Mouse (Mus musculus): Measurements from ENCODE around the gene Pik3ap1. TPM values are rescaled to one million over a fixed set of nuclear protein-coding genes. Genes with fewer than 3 reads are reported as not detected.

The Pik3ap1 gene
- polyA plus RNA-seq, 1 experiment from 2014 or later: 1.3 TPM

GRCm38 (mm10) chr19:41270906-41271305 lies 114.0 kb downstream of the Pik3ap1 start:
- Histone ChIP-seq H3K4me1 (replicated peaks) (peaks cover 3% of the 10 kb centered on the region), H3K36me3 (no peaks in the 10 kb centered on the region), H3K4me3 (no peak overlapping the region), H3K9ac (no peak overlapping the region), H3K27ac (ENCODE audit: poor library complexity, severe bottlenecking) (no peak overlapping the region), H3K9me3 (replicated peaks) (no peaks in the 10 kb centered on the region), H3K27me3 (replicated peaks) (peaks cover 6% of the 10 kb centered on the region; the same call in 1 of the 2 replicates), H3K4me2 (no peak overlapping the region)
- no peak for ATAC-seq (ENCODE audit: insufficient number of reproducible peaks, low FRiP score)
- WGBS: 76% methylated on average over 7 of the region's 7 CpGs

- Histone ChIP-seq H3K4me3 (no peak overlapping the region), H3K9ac (no peak overlapping the region), H3K36me3 (no peaks in the 10 kb centered on the region), H3K4me2 (no peak overlapping the region), H3K4me1 (replicated peaks) (peaks cover 3% of the 10 kb centered on the region), H3K27me3 (replicated peaks) (peaks cover 6% of the 10 kb centered on the region; the same call in 1 of the 2 replicates), H3K27ac (ENCODE audit: poor library complexity, severe bottlenecking) (no peak overlapping the region), H3K9me3 (replicated peaks) (no peaks in the 10 kb centered on the region)
- ATAC-seq (ENCODE audit: insufficient number of reproducible peaks, low FRiP score): no peak
- WGBS: 56% methylated on average over 9 of the region's 9 CpGs
Measured at GRCm38 (mm10) chr19:41270151-41270727, 114.7 kb downstream of the Pik3ap1 start.

GRCm38 (mm10) chr19:41266251-41266901 lies 118.5 kb downstream of the Pik3ap1 start:
- ATAC-seq (ENCODE audit: insufficient number of reproducible peaks, low FRiP score): no peak
- Histone ChIP-seq H3K27me3 (replicated peaks) (peaks cover 6% of the 10 kb centered on the region; the same call in 1 of the 2 replicates), H3K9ac (no peak overlapping the region), H3K36me3 (no peaks in the 10 kb centered on the region), H3K27ac (ENCODE audit: poor library complexity, severe bottlenecking) (no peak overlapping the region), H3K4me2 (no peak overlapping the region), H3K9me3 (replicated peaks) (no peaks in the 10 kb centered on the region), H3K4me3 (no peak overlapping the region), H3K4me1 (replicated peaks) (peaks cover 16% of the 10 kb centered on the region)
- 56% methylated on average over 8 of the region's 8 CpGs for WGBS

GRCm38 (mm10) chr19:41264331-41264799 lies 120.5 kb downstream of the Pik3ap1 start:
- peaks cover 30% of the 10 kb centered on the region for H3K4me1 ChIP-seq (replicated peaks)
- H3K27ac ChIP-seq (ENCODE audit: poor library complexity, severe bottlenecking): peak overlapping the region; percentile 98
- WGBS: 25% methylated on average over 13 of the region's 13 CpGs
- peaks cover 6% of the 10 kb centered on the region; the same call in 1 of the 2 replicates for H3K27me3 ChIP-seq (replicated peaks)
- H3K9me3 ChIP-seq (replicated peaks): no peaks in the 10 kb centered on the region
- ATAC-seq (ENCODE audit: insufficient number of reproducible peaks, low FRiP score): no peak
- 0 out of 2 replicates have a peak, but pooled peaks cover 2% of the 10 kb centered on the region for H3K36me3 ChIP-seq
- H3K9ac ChIP-seq: peak overlapping the region; percentile 97
- peak overlapping the region; percentile 72 for H3K4me2 ChIP-seq
- peak overlapping the region; percentile 88 for H3K4me3 ChIP-seq

GRCm38 (mm10) chr19:41263630-41264295 lies 121.1 kb downstream of the Pik3ap1 start, which contains the start of gene Tm9sf3:
TSS of gene Tm9sf3 (minus strand) at chr19:41263997.
- Histone ChIP-seq H3K4me2 (peak within 1 kb of the TSS; percentile 72), H3K9me3 (replicated peaks) (no peaks in the 10 kb centered on the region), H3K4me1 (replicated peaks) (peaks cover 36% of the 10 kb centered on the region), H3K9ac (peak within 1 kb of the TSS; percentile 97), H3K27ac (ENCODE audit: poor library complexity, severe bottlenecking) (peak within 1 kb of the TSS; percentile 98), H3K36me3 (0 out of 2 replicates have a peak, but pooled peaks cover 2% of the 10 kb centered on the region), H3K4me3 (peak within 1 kb of the TSS; percentile 88), H3K27me3 (replicated peaks) (peaks cover 6% of the 10 kb centered on the region; the same call in 1 of the 2 replicates)
- ATAC-seq (ENCODE audit: insufficient number of reproducible peaks, low FRiP score): peak; percentile 91
- 0% methylated on average over 83 of the region's 98 CpGs for WGBS

- Histone ChIP-seq H3K4me2 (peak overlapping the region; percentile 72), H3K4me1 (replicated peaks) (peaks cover 41% of the 10 kb centered on the region), H3K36me3 (0 out of 2 replicates have a peak, but pooled peaks cover 2% of the 10 kb centered on the region), H3K27ac (ENCODE audit: poor library complexity, severe bottlenecking) (peak overlapping the region; percentile 98), H3K9me3 (replicated peaks) (no peaks in the 10 kb centered on the region), H3K27me3 (replicated peaks) (peaks cover 6% of the 10 kb centered on the region; the same call in 1 of the 2 replicates), H3K9ac (peak overlapping the region; percentile 97), H3K4me3 (peak overlapping the region; percentile 88)
- peak; percentile 89 for ATAC-seq (ENCODE audit: insufficient number of reproducible peaks, low FRiP score)
- 4% methylated on average over 51 of the region's 51 CpGs for WGBS
Measured at GRCm38 (mm10) chr19:41262712-41263629, 121.9 kb downstream of the Pik3ap1 start.

GRCm38 (mm10) chr19:41260736-41261135 lies 124.2 kb downstream of the Pik3ap1 start:
- Histone ChIP-seq H3K36me3 (0 out of 2 replicates have a peak, but pooled peaks cover 2% of the 10 kb centered on the region), H3K4me2 (no peak overlapping the region), H3K27ac (ENCODE audit: poor library complexity, severe bottlenecking) (no peak overlapping the region), H3K9me3 (replicated peaks) (no peaks in the 10 kb centered on the region), H3K4me1 (replicated peaks) (peaks cover 45% of the 10 kb centered on the region), H3K4me3 (no peak overlapping the region), H3K27me3 (replicated peaks) (no peaks in the 10 kb centered on the region), H3K9ac (no peak overlapping the region)
- no peak for ATAC-seq (ENCODE audit: insufficient number of reproducible peaks, low FRiP score)
- WGBS: 92% methylated on average over 3 of the region's 3 CpGs

GRCm38 (mm10) chr19:41259256-41259655 lies 125.6 kb downstream of the Pik3ap1 start:
- 75% methylated on average over 6 of the region's 6 CpGs for WGBS

GRCm38 (mm10) chr19:41258707-41259106 lies 126.2 kb downstream of the Pik3ap1 start:
- Histone ChIP-seq H3K4me1 (replicated peaks) (peaks cover 44% of the 10 kb centered on the region), H3K27me3 (replicated peaks) (no peaks in the 10 kb centered on the region), H3K4me2 (no peak overlapping the region), H3K27ac (ENCODE audit: poor library complexity, severe bottlenecking) (no peak overlapping the region), H3K36me3 (0 out of 2 replicates have a peak, but pooled peaks cover 2% of the 10 kb centered on the region), H3K9me3 (replicated peaks) (no peaks in the 10 kb centered on the region), H3K4me3 (no peak overlapping the region), H3K9ac (no peak overlapping the region)
- WGBS: 43% methylated on average over 2 of the region's 2 CpGs
- no peak for ATAC-seq (ENCODE audit: insufficient number of reproducible peaks, low FRiP score)

More at GRCm38 (mm10) chr19:41259256-41259655, 125.6 kb downstream of the Pik3ap1 start:
- H3K4me3 ChIP-seq: no peak overlapping the region
- H3K36me3 ChIP-seq: 0 out of 2 replicates have a peak, but pooled peaks cover 2% of the 10 kb centered on the region
- no peak overlapping the region for H3K9ac ChIP-seq
- H3K9me3 ChIP-seq (replicated peaks): no peaks in the 10 kb centered on the region
- ATAC-seq (ENCODE audit: insufficient number of reproducible peaks, low FRiP score): no peak
- H3K27ac ChIP-seq (ENCODE audit: poor library complexity, severe bottlenecking): no peak overlapping the region
- no peaks in the 10 kb centered on the region for H3K27me3 ChIP-seq (replicated peaks)
- peaks cover 44% of the 10 kb centered on the region for H3K4me1 ChIP-seq (replicated peaks)
- H3K4me2 ChIP-seq: no peak overlapping the region

- H3K27me3 ChIP-seq (replicated peaks): no peaks in the 10 kb centered on the region
- H3K27ac ChIP-seq (ENCODE audit: poor library complexity, severe bottlenecking): no peak overlapping the region
- no peaks in the 10 kb centered on the region for H3K9me3 ChIP-seq (replicated peaks)
- H3K9ac ChIP-seq: no peak overlapping the region
- peaks cover 34% of the 10 kb centered on the region for H3K4me1 ChIP-seq (replicated peaks)
- H3K4me3 ChIP-seq: no peak overlapping the region
- H3K36me3 ChIP-seq: peaks cover 9% of the 10 kb centered on the region; the same call in 1 of the 2 replicates
- no peak overlapping the region for H3K4me2 ChIP-seq
- ATAC-seq (ENCODE audit: insufficient number of reproducible peaks, low FRiP score): no peak
- WGBS: 70% methylated on average over 5 of the region's 5 CpGs
Measured at GRCm38 (mm10) chr19:41254584-41254983, 130.3 kb downstream of the Pik3ap1 start.
